Mouse (Mus musculus) hindbrain, embryonic 14.5 days (tissue): ENCODE data around the gene Pkhd1. TPM values are rescaled to one million over a fixed set of nuclear protein-coding genes. Genes with fewer than 3 reads are reported as not detected.
A peak's percentile ranks its signal among the peaks of the same experiment; 100 is the strongest.
"Not testable (repeated sequence)": the region's sequence is repeated elsewhere in the genome, so short reads cannot be mapped to it uniquely, and the experiment has no call there.

ENCODE experiments used
- ATAC-seq: fragments of 200-750 bp; cut with Nextera tagmentation; 2 replicates; pipeline ENCODE4 v1.8.0; 2017; ENCODE audit warnings: moderate number of reproducible peaks, mild to moderate bottlenecking, moderate TSS enrichment, moderate library complexity; ENCODE audit not compliant: low FRiP score
- DNase-seq: peaks from one replicate; pipeline ENCODE4 v3.0.0-alpha.2; 2015; ENCODE audit warnings: low spot score
- H3K27ac ChIP-seq: fragments of 300-500 bp; sonication (generic); 2 replicates; pipeline ENCODE4 v1.5.1; 2014; ENCODE audit warnings: mild to moderate bottlenecking, moderate library complexity
- H3K27me3 ChIP-seq: fragments of 300-500 bp; sonication (generic); 2 replicates; pipeline ENCODE4 v1.6.1; 2014; ENCODE audit warnings: mild to moderate bottlenecking, low read length, mixed read lengths; ENCODE audit not compliant: control insufficient read depth, insufficient read depth
- H3K36me3 ChIP-seq: fragments of 300-500 bp; sonication (generic); replicated peaks from 2 replicates; pipeline ENCODE4 v1.6.1; 2014; ENCODE audit not compliant: control insufficient read depth, insufficient read depth
- H3K4me1 ChIP-seq: fragments of 300-500 bp; sonication (generic); replicated peaks from 2 replicates; pipeline ENCODE4 v1.6.1; 2014; ENCODE audit warnings: antibody characterized with exemption, low read length, mixed read lengths; ENCODE audit not compliant: control insufficient read depth, insufficient read depth
- H3K4me2 ChIP-seq: fragments of 300-500 bp; sonication (generic); replicated peaks from 2 replicates; pipeline ENCODE4 v1.6.1; 2014; ENCODE audit warnings: mild to moderate bottlenecking, moderate library complexity
- H3K4me3 ChIP-seq: fragments of 300-500 bp; sonication (generic); replicated peaks from 2 replicates; pipeline ENCODE4 v1.5.1; 2014; ENCODE audit warnings: mild to moderate bottlenecking, low read length
- H3K9ac ChIP-seq: fragments of 300-500 bp; sonication (generic); 2 replicates; pipeline ENCODE4 v1.6.1; 2014
- H3K9me3 ChIP-seq: fragments of 300-500 bp; sonication (generic); 2 replicates; pipeline ENCODE4 v1.6.1; 2016; ENCODE audit warnings: low read length; ENCODE audit not compliant: control insufficient read depth
- WGBS: fragments of 180-500 bp; shearing (Covaris S2); extraction: QIAGEN DNeasy Blood & Tissue Kit; methylation state at CpG from one replicate; pipeline ENCODE4 v1.1.7; 2014; 5-methylcytosine and 5-hydroxymethylcytosine counted together
- polyA plus RNA-seq: library from polyadenylated mRNA; unstranded; fragments of >200 nt; fragmentation: Nextera tagmentation; extraction: Ambion mirVana; gene quantifications from 2 replicates; pipeline ENCODE4 v1.2.1, GENCODE M21; 2014

Gene Pkhd1
- polyA plus RNA-seq, 1 experiment from 2014 or later = 0.01 TPM

GRCm38 (mm10) chr1:20470317-20470716, 147.5 kb downstream of the Pkhd1 start:
- ATAC-seq = no peak
- no peaks in the 10 kb centered on the region for H3K9me3 ChIP-seq
- no peak overlapping the region for H3K9ac ChIP-seq
- H3K4me1 ChIP-seq = no peaks in the 10 kb centered on the region
- no peak overlapping the region for H3K27ac ChIP-seq
- no peaks in the 10 kb centered on the region for H3K36me3 ChIP-seq
- DNase-seq = no peak
- WGBS = 88% methylated on average over 6 of the region's 6 CpGs
- H3K4me3 ChIP-seq = no peak overlapping the region
- H3K4me2 ChIP-seq = no peak overlapping the region
- H3K27me3 ChIP-seq = no peaks in the 10 kb centered on the region

- no peak for DNase-seq
- no peak overlapping the region for H3K4me2 ChIP-seq
- H3K9me3 ChIP-seq = no peaks in the 10 kb centered on the region
- no peak for ATAC-seq
- H3K4me1 ChIP-seq = no peaks in the 10 kb centered on the region
- H3K27me3 ChIP-seq = no peaks in the 10 kb centered on the region
- no peaks in the 10 kb centered on the region for H3K36me3 ChIP-seq
- no peak overlapping the region for H3K4me3 ChIP-seq
- no peak overlapping the region for H3K9ac ChIP-seq
- H3K27ac ChIP-seq = no peak overlapping the region
- WGBS = 67% methylated on average over 4 of the region's 4 CpGs
Observed at GRCm38 (mm10) chr1:20466481-20466880, 151.4 kb downstream of the Pkhd1 start.

GRCm38 (mm10) chr1:20454621-20455020, 163.2 kb downstream of the Pkhd1 start:
- H3K4me3 ChIP-seq = no peak overlapping the region
- no peak overlapping the region for H3K9ac ChIP-seq
- 78% methylated on average over 1 of the region's 1 CpGs for whole genome bisulfite sequencing
- no peaks in the 10 kb centered on the region for H3K27me3 ChIP-seq
- no peaks in the 10 kb centered on the region for H3K9me3 ChIP-seq
- DNase-seq (no peak), ATAC-seq (no peak)
- no peak overlapping the region for H3K27ac ChIP-seq
- no peaks in the 10 kb centered on the region for H3K4me1 ChIP-seq
- H3K4me2 ChIP-seq = no peak overlapping the region
- H3K36me3 ChIP-seq = no peaks in the 10 kb centered on the region

- ATAC-seq (peak; percentile 62; the same call in 1 of the 2 replicates), DNase-seq (peak; percentile 77)
- H3K36me3 ChIP-seq = no peaks in the 10 kb centered on the region
- 27% methylated on average over 10 of the region's 10 CpGs for WGBS
- H3K9ac ChIP-seq = no peak overlapping the region
- H3K27me3 ChIP-seq = no peaks in the 10 kb centered on the region
- no peak overlapping the region for H3K4me3 ChIP-seq
- no peaks in the 10 kb centered on the region for H3K4me1 ChIP-seq
- no peak overlapping the region for H3K27ac ChIP-seq
- H3K4me2 ChIP-seq = no peak overlapping the region
- no peaks in the 10 kb centered on the region for H3K9me3 ChIP-seq
Observed at GRCm38 (mm10) chr1:20450074-20450473, 167.8 kb downstream of the Pkhd1 start.

GRCm38 (mm10) chr1:20432026-20432425, 185.8 kb downstream of the Pkhd1 start:
- ATAC-seq, H3K9ac ChIP-seq, H3K4me3 ChIP-seq, H3K36me3 ChIP-seq, H3K4me2 ChIP-seq, DNase-seq, H3K9me3 ChIP-seq, H3K27me3 ChIP-seq, H3K27ac ChIP-seq: not testable (repeated sequence)
- 91% methylated on average over 16 of the region's 16 CpGs for WGBS
- H3K4me1 ChIP-seq = peaks cover 12% of the 10 kb centered on the region

- no peaks in the 10 kb centered on the region for H3K27me3 ChIP-seq
- peak overlapping the region; percentile 43; the same call in 1 of the 2 replicates for H3K9ac ChIP-seq
- peak overlapping the region; percentile 44; the same call in 1 of the 2 replicates for H3K4me2 ChIP-seq
- 0 out of 2 replicates have a peak, but pooled peaks have one; percentile 14 for ATAC-seq
- DNase-seq = no peak
- no peaks in the 10 kb centered on the region for H3K36me3 ChIP-seq
- peaks cover 12% of the 10 kb centered on the region for H3K4me1 ChIP-seq
- peak overlapping the region; percentile 38 for H3K27ac ChIP-seq
- no peaks in the 10 kb centered on the region for H3K9me3 ChIP-seq
- no peak overlapping the region; the same call in 1 of the 2 replicates for H3K4me3 ChIP-seq
- 61% methylated on average over 3 of the region's 3 CpGs for WGBS
Observed at GRCm38 (mm10) chr1:20429056-20429394, 188.8 kb downstream of the Pkhd1 start.

- DNase-seq = peak; percentile 59
- H3K4me3 ChIP-seq = no peak overlapping the region; the same call in 1 of the 2 replicates
- peak overlapping the region; percentile 43 for H3K9ac ChIP-seq
- H3K4me1 ChIP-seq = peaks cover 12% of the 10 kb centered on the region
- peak; percentile 94 for ATAC-seq
- H3K27ac ChIP-seq = peak overlapping the region; percentile 38
- WGBS = 32% methylated on average over 12 of the region's 12 CpGs
- H3K4me2 ChIP-seq = peak overlapping the region; percentile 44
- H3K9me3 ChIP-seq = no peaks in the 10 kb centered on the region
- no peaks in the 10 kb centered on the region for H3K27me3 ChIP-seq
- H3K36me3 ChIP-seq = no peaks in the 10 kb centered on the region
Observed at GRCm38 (mm10) chr1:20428370-20429055, 189.4 kb downstream of the Pkhd1 start.

- no peak for DNase-seq
- Histone ChIP-seq H3K36me3 (no peaks in the 10 kb centered on the region), H3K27ac (no peak overlapping the region), H3K9me3 (no peaks in the 10 kb centered on the region), H3K4me1 (no peaks in the 10 kb centered on the region), H3K27me3 (no peaks in the 10 kb centered on the region), H3K4me2 (no peak overlapping the region), H3K9ac (no peak overlapping the region), H3K4me3 (no peak overlapping the region)
- 35% methylated on average over 5 of the region's 5 CpGs for WGBS
- ATAC-seq = no peak
Observed at GRCm38 (mm10) chr1:20409411-20409967, 208.4 kb downstream of the Pkhd1 start.

- no peak overlapping the region for H3K9ac ChIP-seq
- no peaks in the 10 kb centered on the region for H3K9me3 ChIP-seq
- no peak for ATAC-seq
- no peak overlapping the region for H3K4me2 ChIP-seq
- WGBS = 71% methylated on average over 4 of the region's 4 CpGs
- DNase-seq = no peak
- no peaks in the 10 kb centered on the region for H3K27me3 ChIP-seq
- no peaks in the 10 kb centered on the region for H3K4me1 ChIP-seq
- no peak overlapping the region for H3K4me3 ChIP-seq
- H3K27ac ChIP-seq = no peak overlapping the region
- no peaks in the 10 kb centered on the region for H3K36me3 ChIP-seq
Observed at GRCm38 (mm10) chr1:20398319-20398718, 219.5 kb downstream of the Pkhd1 start.
